Mouse (Mus musculus) small intestine, adult 2 months (tissue): Measurements from ENCODE around the gene Gm17387.

Experiments
- CTCF ChIP-seq: fragments of 200-500 bp; IDR thresholded peaks from 2 replicates; pipeline ENCODE4 v1.5.1; 2012; ENCODE audit warnings: low read depth, mild to moderate bottlenecking, control low read depth, inconsistent platforms, low read length, moderate library complexity, mixed read lengths; ENCODE audit not compliant: insufficient replicate concordance, insufficient read length; ENCODE audit errors: extremely low read depth
- POLR2A ChIP-seq: fragments of 200-500 bp; IDR thresholded peaks from 2 replicates; pipeline ENCODE4 v1.6.1; 2012; ENCODE audit warnings: low read depth, mild to moderate bottlenecking, control low read depth, inconsistent platforms, low read length, moderate library complexity

DNA sequence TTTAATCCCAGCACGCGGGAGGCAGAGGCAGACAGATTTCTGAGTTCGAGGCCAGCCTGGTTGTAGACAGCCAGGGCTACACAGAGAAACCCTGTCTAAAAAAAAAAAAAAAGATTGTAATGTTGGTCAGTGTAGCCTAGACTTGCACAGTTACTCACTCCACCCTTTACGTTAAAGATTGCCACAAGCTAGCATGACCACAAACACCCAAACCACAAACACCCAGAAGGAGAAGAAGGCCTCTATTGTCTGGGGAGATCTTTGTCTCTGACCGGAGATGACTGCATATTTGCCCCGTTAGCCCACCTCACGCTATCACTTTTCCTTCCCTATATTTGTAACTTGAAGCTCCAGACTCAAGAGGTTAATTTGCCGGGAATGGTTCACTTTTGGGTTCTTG, 47.2 kb upstream of the Gm17387 start:
- TF ChIP-seq CTCF (no peak), POLR2A (no peak)
